Mouse (Mus musculus) heart, postnatal 4 days (tissue): ENCODE results near the gene Plxdc1. TPM values are rescaled to one million over a fixed set of nuclear protein-coding genes. Genes with fewer than 3 reads are reported as not detected.

Experiments used
- DNase-seq: peaks from one replicate; pipeline ENCODE4 v3.0.0; 2021
- total RNA-seq, 2 experiments: library from RNA; stranded (reverse); gene quantifications; 2 replicates each; pipeline ENCODE4 v1.2.3; 2021

The Plxdc1 gene
- total RNA-seq: 1 to 10 TPM; 3.4 to 4.2 TPM

GRCm38 (mm10) chr11:97985727-97986677, at the start of gene Plxdc1:
Gene Plxdc1, minus strand, starts transcription at chr11:97986444.
- DNase-seq: peak; percentile 51

GRCm38 (mm10) chr11:98035977-98036377, 49.7 kb upstream of the Plxdc1 start:
- DNase-seq: peak; percentile 80

- no peak for DNase-seq
Measured at GRCm38 (mm10) chr11:98034840-98035239, 48.6 kb upstream of the Plxdc1 start.

DNA sequence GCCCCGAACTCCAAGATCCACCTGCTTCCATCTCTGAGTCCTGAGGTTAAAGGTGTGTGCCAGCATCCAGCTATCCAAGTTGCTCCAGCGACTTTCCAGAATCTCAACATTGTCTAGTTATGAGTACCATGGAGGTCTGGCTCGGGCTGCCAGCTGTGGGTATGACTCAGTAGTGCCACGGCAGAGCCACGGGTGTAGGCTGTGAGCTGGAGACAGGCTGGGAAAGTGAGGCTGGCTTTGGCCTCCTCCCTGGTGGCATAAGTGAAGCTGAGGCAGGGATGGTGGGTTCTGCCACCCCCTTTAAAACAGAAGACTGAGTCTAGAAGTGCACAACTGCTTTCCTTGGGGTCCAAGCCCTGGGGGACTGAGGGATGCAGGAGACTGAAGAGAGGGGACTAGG, 47.8 kb upstream of the Plxdc1 start:
- no peak for DNase-seq

GRCm38 (mm10) chr11:98031443-98031770, 45.2 kb upstream of the Plxdc1 start:
- peak; percentile 90 for DNase-seq

DNA sequence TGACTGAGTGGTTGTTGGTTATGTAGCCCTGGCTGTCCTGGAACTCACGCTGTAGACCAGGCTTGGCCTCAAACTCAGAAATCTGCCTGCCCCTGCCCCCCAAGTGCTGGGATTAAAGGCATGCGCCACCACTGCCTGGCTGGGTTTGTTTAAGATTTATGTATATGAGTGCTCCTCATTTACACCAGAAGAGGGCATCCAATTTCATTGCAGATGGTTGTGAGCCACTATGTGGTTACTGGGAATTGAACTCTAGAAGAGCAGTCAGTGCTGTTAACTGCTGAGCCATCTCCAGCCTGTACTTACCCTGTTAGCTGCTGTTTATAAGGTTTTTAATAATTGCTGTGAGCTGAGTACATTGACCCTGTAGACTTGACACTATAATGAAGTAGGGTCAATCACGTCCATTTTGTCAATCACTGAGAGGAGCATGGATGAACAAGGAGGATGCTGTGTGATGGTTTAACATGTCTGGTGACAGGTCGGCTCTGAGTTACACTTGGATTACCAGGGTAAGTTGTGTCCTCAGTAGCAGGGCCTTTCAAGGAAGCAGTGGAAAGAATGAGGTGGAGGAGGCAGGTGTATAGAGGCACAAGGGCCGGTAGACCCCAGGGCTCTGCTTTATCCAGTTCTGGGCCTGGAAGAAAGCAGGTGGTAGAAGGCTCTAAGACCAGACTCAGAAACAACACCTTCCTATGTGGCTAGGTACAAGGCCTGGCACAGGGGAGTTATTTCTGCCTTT, 44.6 kb upstream of the Plxdc1 start:
- DNase-seq: no peak

- no peak for DNase-seq
Measured at GRCm38 (mm10) chr11:98027785-98028184, 41.5 kb upstream of the Plxdc1 start.

DNA sequence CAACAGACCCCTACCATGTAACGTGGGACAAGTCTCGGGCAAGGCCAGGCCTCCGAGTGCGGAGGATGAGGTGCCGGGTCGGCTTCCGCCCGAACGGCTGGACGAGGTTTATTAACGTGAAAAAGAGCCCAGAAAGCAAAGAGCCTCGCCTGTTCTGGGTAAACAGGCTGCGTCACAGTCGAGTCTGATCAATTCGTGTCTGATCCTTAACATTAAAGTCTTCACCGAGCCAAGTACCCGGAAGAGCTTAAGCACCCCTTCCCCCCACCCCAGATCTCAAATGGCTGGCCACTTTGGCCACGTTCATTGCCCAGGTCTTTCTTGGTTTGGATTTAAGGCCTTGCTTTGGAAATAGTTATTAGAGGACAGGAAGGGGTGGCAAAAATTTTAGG, 41.0 kb upstream of the Plxdc1 start:
- no peak for DNase-seq

DNA sequence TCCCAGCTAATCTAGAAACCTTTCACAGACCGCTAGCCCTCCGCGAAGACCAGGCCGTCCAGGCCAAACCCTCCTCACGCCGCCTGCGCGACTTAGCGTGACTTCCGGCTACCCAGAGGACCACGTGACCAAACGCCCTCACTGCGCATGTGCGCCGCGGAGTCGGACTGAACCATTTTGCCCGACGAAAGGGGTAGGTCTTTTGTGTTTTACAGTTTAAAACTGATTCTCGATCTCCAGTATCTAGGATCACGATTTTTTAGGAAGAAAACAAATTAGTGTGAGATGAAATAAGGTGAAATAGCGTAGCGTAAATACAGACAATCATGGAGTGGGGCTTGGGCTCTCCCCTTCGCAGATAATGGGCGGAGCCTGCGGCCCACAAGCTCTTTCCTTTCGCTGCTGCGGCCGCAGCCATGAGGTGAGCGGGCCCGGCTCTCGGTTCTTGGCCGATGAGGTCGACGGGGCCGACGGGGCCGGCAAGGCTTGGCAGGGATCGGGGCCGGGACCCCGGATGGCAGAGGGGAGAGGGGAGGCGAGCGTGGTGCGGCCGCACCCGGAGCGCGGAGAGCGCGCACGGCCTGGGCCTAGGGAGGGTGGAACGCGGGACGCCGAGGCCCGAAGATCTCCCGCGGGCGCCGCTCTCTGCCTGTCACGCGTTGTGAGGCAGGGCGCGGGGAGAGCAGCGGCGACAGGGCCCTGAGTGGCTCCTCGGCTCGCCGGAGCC, 40.5 kb upstream of the Plxdc1 start, which contains the start of gene Rpl19:
TSS of gene Rpl19 (plus strand) at position 141 of the 727 bp plus-strand sequence.
- DNase-seq: peak; percentile 95

- DNase-seq: no peak
Measured at GRCm38 (mm10) chr11:98026248-98026569, 40.0 kb upstream of the Plxdc1 start.

- no peak for DNase-seq
Measured at GRCm38 (mm10) chr11:98024516-98024915, 38.3 kb upstream of the Plxdc1 start.

GRCm38 (mm10) chr11:98022555-98023371, 36.5 kb upstream of the Plxdc1 start, which contains the start of gene Cacnb1:
Gene Cacnb1, minus strand, starts transcription at chr11:98023034.
- peak; percentile 77 for DNase-seq

- no peak for DNase-seq
Measured at GRCm38 (mm10) chr11:98022253-98022554, 36.0 kb upstream of the Plxdc1 start.

DNA sequence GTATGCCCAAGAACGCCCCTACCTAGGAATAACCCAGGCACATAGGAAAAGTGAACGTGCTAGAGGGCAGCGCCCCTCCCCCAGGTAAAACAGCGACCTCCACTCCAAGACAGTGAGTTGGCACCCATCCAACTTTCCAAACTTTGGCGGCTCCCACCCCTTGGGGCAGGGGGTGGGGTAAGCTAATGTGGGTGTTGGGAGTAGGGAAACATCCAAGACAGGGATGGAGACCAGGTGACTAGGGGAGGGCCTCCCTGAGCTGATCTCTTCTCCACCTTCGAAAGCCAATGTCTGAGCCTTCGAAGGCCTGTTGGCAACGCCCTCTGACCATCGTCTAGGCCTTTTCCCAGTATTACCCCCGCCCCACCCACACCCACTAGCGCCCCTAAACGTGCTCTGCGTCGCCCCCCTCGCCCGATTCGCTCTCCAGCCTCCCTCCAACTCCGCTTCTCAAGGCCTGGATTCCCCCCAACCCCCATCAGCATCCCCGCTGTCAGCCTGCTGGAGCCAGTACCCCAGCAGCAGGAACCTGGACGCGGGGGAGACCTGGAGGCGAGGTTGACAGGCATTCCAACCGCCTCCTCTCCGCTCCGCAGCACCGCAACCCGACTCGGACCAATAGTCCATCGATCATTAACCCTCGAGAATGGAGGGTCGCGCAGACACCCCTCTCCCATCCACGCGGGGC, 35.5 kb upstream of the Plxdc1 start:
- DNase-seq: peak; percentile 49

GRCm38 (mm10) chr11:98021118-98021517, 34.9 kb upstream of the Plxdc1 start:
- no peak for DNase-seq

GRCm38 (mm10) chr11:98020710-98021109, 34.5 kb upstream of the Plxdc1 start:
- no peak for DNase-seq

- DNase-seq: no peak
Measured at GRCm38 (mm10) chr11:98019883-98020610, 33.8 kb upstream of the Plxdc1 start.

DNA sequence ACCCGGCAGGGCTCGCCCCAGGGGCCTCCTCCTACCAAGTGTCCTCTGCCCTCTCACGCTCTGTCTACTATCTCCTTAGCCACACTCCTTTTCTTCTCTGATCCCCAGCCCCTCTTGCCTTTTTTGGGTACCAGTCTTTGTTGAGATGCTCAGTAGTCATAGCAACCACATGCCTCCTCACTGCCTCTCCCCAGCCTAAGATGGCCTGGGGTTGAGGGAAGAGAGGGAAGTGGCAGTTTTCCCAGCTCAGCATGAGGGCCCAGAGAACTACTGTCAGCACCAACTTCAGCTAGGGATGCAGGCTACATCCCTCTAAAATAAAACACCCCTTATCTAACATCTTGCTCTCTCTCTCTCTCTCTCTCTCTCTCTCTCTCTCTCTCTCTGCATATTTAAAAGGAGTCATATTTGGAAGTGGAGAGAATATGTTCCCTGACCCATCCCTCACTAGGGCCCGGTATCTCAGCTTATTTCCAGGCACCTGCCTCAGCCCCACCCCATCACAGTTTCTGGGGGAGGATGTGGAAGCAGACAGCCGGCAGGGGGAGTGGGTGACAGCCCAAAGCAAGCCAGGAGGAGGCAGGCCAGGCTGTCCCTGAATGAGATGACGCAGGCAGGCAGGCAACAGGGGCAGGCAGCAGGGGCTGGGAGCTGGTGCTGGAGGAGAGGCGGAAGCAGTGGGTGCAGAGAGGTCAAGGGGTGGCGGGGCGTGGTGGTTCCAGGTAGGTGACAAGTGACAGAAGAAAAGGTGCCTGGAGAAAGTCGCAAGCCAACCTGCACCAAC, 32.8 kb upstream of the Plxdc1 start:
- peak; percentile 59 for DNase-seq

DNA sequence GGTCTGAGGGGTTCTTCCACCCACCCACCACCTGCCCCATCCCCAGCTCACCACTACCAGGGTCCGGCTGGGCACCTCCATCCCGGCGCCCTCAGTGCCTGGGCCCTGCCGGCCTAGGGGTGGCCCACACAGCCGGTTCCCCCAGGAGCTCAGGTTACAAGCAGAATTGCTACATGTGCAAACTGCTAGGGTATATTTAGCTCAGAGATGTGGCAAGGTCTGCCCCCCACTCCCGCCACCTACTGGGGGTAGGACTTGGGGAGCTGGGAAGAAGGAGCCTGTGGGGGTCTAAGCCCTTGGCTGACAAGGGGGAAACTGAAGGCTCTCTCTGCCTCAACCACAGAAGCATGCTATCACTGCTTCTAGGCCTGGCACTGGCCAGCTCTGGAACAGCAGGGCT, 32.0 kb upstream of the Plxdc1 start:
- no peak for DNase-seq

- DNase-seq: no peak
Measured at GRCm38 (mm10) chr11:98016824-98017223, 30.6 kb upstream of the Plxdc1 start.
